Mouse (Mus musculus) frontal cortex, adult 2 months (tissue): ENCODE measurements around the gene Ugt1a6b. TPM values are rescaled to one million over a fixed set of nuclear protein-coding genes. Genes with fewer than 3 reads are reported as not detected.

ENCODE experiments used
- DNase-seq, 2 experiments: peaks; one replicate each; pipeline ENCODE4 v3.0.0; 2022; ENCODE audit warnings: low spot score in 1 of 2; ENCODE audit errors: extremely low spot score in 1 of 2
- polyA plus RNA-seq: library from polyadenylated mRNA; depleted of rRNA; stranded (reverse); fragments of >200 nt; gene quantifications from 2 replicates; pipeline ENCODE4 v1.2.3, GENCODE M21; 2012

Gene Ugt1a6b
- polyA plus RNA-seq, 1 experiment, result 0.08 TPM

DNA sequence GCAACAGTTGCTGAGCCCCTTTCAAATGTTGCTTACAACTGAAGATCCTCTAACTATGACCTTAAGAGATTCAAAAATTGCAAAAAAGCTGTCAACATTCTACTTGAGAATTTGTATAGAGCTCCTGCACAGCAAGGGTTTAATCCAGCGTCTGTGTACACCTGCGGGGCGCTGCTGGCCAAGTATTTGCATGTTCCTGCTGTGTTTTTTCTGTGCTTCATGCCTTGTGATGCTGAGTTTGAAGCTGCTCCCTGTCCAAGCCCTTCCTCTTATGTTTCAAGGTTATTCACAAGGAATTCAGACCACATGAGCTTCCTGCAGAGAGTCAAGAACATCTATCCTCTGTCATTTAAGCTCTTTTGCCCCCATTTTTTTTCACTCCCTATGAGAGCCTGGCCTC is 89.1 kb downstream of the Ugt1a6b start:
- no peak for DNase-seq

- no peak for DNase-seq
Observed at GRCm38 (mm10) chr1:88195687-88196086, 92.6 kb downstream of the Ugt1a6b start.

DNA sequence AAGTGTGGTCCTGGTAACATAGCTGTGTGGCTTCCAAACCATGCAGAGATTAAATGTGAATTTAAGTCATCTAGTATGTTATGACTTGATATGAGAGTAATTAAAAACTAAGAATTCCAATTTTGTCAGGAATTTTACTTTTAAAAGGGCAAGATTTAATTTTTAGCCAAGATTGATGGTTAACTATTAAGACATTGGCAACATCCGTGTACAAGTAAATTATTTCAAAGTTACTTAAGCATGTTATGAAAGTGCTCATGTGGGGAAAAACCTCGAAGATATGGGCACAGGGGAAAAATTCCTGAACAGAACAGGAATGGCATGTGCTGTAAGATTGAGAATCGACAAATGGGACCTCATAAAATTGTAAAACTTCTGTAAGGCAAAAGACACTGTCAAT is 94.4 kb downstream of the Ugt1a6b start:
- DNase-seq, result no peak

- no peak for DNase-seq
Observed at GRCm38 (mm10) chr1:88199996-88200395, 96.9 kb downstream of the Ugt1a6b start.

DNA sequence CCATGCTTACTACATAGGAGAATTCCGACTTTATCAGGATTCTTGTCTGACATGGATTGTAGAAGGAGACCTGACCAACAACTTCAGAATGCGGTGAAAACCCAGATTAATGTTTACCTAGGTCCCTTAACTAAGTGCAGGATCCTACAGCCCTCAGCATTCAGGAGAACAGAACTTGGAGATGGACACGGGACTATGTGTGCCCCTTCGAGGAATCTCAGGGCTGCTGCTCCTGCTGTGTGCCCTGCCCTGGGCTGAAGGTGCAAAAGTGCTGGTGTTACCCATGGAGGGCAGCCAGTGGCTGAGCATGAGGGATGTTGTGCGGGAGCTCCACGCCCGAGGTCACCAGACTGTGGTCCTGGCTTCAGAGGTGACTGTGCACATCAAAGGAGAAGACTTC is 97.4 kb downstream of the Ugt1a6b start, which contains the start of gene Ugt1a2:
Ugt1a2 (plus strand) TSS at position 146 of the 400 bp plus-strand sequence.
- no peak for DNase-seq

DNA sequence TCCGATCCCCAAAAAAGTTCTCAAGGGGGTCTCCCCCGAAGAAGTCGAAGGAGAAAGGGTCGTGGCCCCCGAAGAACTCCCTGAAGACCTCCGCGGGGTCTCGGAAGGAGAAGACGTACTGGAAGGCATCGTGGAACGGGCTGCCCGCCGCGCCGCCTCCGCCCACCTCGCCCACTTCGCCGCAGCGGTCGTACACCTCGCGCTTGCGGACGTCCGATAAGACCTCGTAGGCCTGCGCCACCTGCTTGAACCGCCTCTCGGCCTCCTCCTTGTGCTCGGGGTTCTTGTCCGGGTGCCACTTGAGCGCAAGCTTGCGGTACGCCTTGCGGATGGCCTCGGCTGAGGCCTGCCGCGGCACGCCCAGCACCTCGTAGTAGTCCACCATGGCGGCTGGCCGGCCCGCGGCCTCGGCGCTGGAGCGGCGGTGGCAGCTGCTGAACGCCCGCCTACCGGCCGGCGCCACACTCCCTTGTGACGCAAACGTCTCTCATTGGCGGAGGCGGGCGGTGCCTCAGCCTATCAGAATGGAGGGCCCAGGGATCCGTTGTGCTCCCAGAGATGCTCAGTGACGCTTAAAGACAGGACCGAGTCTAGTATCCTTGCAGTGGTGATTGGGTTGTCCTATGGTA is 102.4 kb downstream of the Ugt1a6b start, which contains the start of gene Dnajb3:
Dnajb3 (minus strand) TSS at position 489 of the 629 bp plus-strand sequence.
- DNase-seq, result peak; percentile 70 to 86

DNA sequence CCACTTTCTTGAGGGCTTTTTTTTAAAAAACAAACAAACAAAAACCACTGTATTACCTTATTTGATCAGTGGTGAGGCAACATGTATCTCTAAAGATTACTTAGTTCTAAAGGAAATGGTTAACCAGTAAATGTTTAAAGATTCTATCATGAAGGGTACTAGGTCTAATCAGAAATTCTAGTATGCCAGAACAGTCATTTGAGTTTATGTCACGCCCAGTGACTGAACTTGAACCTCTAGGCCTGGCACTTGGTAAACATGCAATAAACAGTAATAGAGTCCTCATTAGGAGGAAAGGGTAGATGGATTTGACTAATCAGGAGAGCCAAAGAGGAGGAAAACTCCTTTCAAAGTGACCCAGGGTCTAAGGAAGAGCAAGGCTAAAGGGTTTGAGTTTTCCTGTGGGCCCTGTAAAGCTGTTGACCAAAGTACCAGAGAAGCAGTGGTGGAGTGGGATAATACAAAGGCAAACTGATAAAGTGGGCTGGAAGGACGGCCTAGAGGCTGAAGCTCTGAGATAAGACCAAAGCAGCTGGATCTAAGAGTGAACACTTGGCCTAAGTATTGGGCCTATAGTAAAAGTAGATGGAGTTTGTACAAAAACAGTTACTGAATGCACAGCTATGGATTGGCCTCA is 103.9 kb downstream of the Ugt1a6b start:
- no peak for DNase-seq

DNA sequence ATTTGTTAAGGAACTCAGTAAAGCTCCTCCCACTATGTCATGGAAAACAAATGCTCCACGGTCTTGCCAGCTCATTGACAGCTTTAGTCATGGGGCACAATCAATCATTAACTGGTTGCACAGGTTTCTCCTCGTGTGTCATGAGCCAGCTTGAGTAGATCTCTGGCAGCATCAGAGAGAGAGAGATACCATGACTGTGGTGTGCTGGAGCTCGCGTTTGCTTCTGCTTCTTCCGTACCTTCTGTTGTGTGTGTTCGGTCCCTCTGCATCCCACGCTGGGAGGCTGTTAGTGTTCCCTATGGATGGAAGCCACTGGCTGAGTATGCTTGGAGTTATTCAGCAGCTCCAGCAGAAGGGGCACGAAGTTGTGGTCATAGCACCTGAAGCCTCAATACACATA is 108.8 kb downstream of the Ugt1a6b start, which contains the start of gene Ugt1a1:
Ugt1a1 (plus strand) TSS at position 148 of the 400 bp plus-strand sequence.
- no peak for DNase-seq

GRCm38 (mm10) chr1:88212341-88213045 is 109.4 kb downstream of the Ugt1a6b start:
- DNase-seq, result no peak

DNA sequence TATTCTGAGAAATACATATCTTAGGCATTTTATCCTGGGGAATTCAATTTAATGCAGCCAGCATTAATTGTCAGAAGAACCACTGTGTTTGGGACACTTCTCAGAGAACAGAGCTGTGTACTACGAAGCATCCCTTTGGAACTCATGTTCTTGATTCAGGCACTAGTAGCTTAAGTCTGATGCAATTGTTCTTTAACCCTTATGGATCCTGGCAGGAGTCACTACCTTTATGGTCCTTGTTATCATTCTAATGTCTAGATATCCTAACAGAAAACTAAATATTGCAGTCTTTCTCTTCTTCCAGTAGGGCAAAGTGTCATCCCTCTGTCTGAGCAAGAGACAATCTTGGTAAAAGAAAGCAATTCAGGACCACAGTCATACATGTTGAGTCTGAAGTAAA is 110.0 kb downstream of the Ugt1a6b start:
- no peak for DNase-seq

DNA sequence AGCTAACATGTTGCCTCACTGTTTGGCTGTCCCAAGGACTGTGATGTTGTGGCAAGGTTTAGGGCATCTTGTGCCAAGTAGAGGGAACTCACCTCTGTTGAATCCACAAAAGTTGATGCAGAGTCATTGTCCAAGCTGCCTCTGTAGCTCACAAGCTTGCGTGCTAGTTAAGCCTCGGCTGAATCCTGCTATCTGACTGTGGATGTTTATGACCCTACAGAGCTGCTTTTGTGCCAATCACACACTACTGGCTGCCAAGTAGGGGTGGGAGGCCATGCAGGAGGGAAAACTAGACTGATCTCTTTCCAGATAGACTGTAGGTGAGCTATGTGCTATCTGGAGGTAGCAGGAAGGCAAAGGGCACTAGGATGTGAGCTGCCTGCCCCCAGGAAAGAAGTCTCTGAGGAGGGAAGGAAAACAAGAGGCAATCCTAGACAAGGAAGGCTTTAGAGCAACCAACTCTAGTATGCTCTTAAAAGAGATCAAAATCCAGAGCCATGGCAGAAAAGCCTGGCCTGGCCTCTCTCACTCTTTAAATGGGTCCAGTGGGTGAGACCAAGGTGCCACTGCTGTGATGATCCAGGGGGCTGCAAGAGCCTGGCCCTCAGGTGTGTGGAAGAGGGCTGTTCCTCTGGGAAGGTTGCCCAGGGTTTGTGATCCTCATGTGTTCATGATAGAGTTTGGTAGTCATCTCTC is 110.9 kb downstream of the Ugt1a6b start:
- no peak for DNase-seq

GRCm38 (mm10) chr1:88214462-88214952 is 111.5 kb downstream of the Ugt1a6b start:
- no peak for DNase-seq

- no peak for DNase-seq
Observed at GRCm38 (mm10) chr1:88215466-88216380, 112.7 kb downstream of the Ugt1a6b start.

- DNase-seq, result no peak
Observed at GRCm38 (mm10) chr1:88216551-88216950, 113.5 kb downstream of the Ugt1a6b start.

GRCm38 (mm10) chr1:88217144-88217543 is 114.1 kb downstream of the Ugt1a6b start:
- DNase-seq, result no peak

DNA sequence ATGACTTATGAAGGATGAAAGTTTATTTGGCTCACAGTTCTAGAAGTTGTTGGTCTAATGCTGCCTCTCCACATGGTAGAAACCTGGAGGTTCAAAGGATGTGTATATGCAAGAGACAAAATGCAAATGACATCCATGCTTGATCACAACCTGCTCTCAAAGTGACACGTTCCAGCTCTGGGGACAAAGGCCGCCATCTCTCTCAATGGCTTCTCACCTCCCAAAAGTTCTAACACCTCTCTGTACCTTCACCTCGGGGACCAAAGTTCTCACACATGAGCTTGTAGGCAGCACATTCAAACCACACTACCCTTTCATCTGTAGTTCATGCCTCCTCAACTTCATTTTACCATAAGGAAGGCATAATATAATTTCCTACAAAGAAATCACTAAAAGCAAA is 114.5 kb downstream of the Ugt1a6b start:
- DNase-seq, result no peak

DNA sequence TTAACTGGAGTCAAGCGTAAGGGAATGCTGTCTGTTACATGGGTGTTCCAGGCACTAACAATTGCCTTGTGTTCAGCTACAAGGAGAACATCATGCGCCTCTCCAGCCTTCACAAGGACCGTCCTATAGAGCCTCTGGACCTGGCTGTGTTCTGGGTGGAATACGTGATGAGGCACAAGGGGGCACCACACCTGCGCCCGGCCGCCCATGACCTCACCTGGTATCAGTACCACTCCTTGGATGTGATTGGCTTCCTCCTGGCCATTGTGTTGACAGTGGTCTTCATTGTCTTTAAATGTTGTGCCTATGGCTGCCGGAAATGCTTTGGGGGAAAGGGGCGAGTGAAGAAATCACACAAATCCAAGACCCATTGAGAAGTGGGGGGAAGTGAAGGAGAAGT is 115.0 kb downstream of the Ugt1a6b start:
- no peak for DNase-seq

GRCm38 (mm10) chr1:88218591-88218990 is 115.5 kb downstream of the Ugt1a6b start:
- DNase-seq, result no peak

GRCm38 (mm10) chr1:88219054-88219453 is 116.0 kb downstream of the Ugt1a6b start:
- no peak for DNase-seq

- DNase-seq, result no peak
Observed at GRCm38 (mm10) chr1:88220336-88220735, 117.3 kb downstream of the Ugt1a6b start.
